Mouse (Mus musculus): ENCODE results near the gene Eif4e1b. TPM values are rescaled to one million over a fixed set of nuclear protein-coding genes. Genes with fewer than 3 reads are reported as not detected.
A peak's percentile ranks its signal among the peaks of the same experiment; 100 is the strongest.

The Eif4e1b gene
- not detected in 2 replicates for polyA plus RNA-seq (2016; fragmentation: Nextera tagmentation; extraction: Ambion mirVana)

GRCm38 (mm10) chr13:54783698-54784097, at the start of gene Eif4e1b:
TSS of gene Eif4e1b (plus strand) at chr13:54783998.
- no peak for ATAC-seq (ENCODE audit: insufficient number of reproducible peaks, insufficient read depth, low FRiP score, low TSS enrichment, low read depth)
- 80% methylated on average over 4 of the region's 4 CpGs for WGBS
- Histone ChIP-seq H3K4me2 (no peak within 1 kb of the TSS), H3K4me1 (replicated peaks) (no peaks in the 10 kb centered on the region), H3K4me3 (replicated peaks) (no peak within 1 kb of the TSS), H3K27ac (no peak within 1 kb of the TSS), H3K36me3 (no peaks in the 10 kb centered on the region), H3K9me3 (no peaks in the 10 kb centered on the region), H3K27me3 (peaks cover 24% of the 10 kb centered on the region), H3K9ac (replicated peaks) (no peak within 1 kb of the TSS)

GRCm38 (mm10) chr13:54736931-54737330, 46.9 kb upstream of the Eif4e1b start:
- ATAC-seq (ENCODE audit: insufficient number of reproducible peaks, insufficient read depth, low FRiP score, low TSS enrichment, low read depth): no peak
- no peak overlapping the region for H3K27ac ChIP-seq
- no peaks in the 10 kb centered on the region for H3K9me3 ChIP-seq
- H3K4me3 ChIP-seq (replicated peaks): peak overlapping the region; percentile 43
- H3K9ac ChIP-seq (replicated peaks): 0 out of 2 replicates have a peak overlapping the region, but pooled peaks have one; percentile 44
- 21% methylated on average over 3 of the region's 3 CpGs for WGBS
- peak overlapping the region; percentile 74 for H3K4me2 ChIP-seq
- H3K27me3 ChIP-seq: peaks cover 81% of the 10 kb centered on the region
- H3K4me1 ChIP-seq (replicated peaks): peaks cover 13% of the 10 kb centered on the region
- H3K36me3 ChIP-seq: no peaks in the 10 kb centered on the region

GRCm38 (mm10) chr13:54737488-54738212, 46.1 kb upstream of the Eif4e1b start:
- H3K27me3 ChIP-seq: peaks cover 81% of the 10 kb centered on the region

GRCm38 (mm10) chr13:54738213-54738601, 45.6 kb upstream of the Eif4e1b start:
- Histone ChIP-seq H3K9ac (replicated peaks) (peak overlapping the region; percentile 44; the same call in 1 of the 2 replicates), H3K27me3 (peaks cover 79% of the 10 kb centered on the region), H3K27ac (no peak overlapping the region), H3K4me3 (replicated peaks) (peak overlapping the region; percentile 43), H3K36me3 (no peaks in the 10 kb centered on the region), H3K9me3 (no peaks in the 10 kb centered on the region), H3K4me1 (replicated peaks) (peaks cover 13% of the 10 kb centered on the region), H3K4me2 (peak overlapping the region; percentile 74)
- WGBS: 4% methylated on average over 33 of the region's 34 CpGs
- ATAC-seq (ENCODE audit: insufficient number of reproducible peaks, insufficient read depth, low FRiP score, low TSS enrichment, low read depth): no peak

More at GRCm38 (mm10) chr13:54737488-54738212, 46.1 kb upstream of the Eif4e1b start:
- peak; percentile 48; the same call in 1 of the 2 replicates for ATAC-seq (ENCODE audit: insufficient number of reproducible peaks, insufficient read depth, low FRiP score, low TSS enrichment, low read depth)
- H3K27ac ChIP-seq: no peak overlapping the region
- H3K4me2 ChIP-seq: peak overlapping the region; percentile 74
- no peaks in the 10 kb centered on the region for H3K9me3 ChIP-seq
- peaks cover 13% of the 10 kb centered on the region for H3K4me1 ChIP-seq (replicated peaks)
- H3K9ac ChIP-seq (replicated peaks): peak overlapping the region; percentile 44
- H3K4me3 ChIP-seq (replicated peaks): peak overlapping the region; percentile 43
- 1% methylated on average over 86 of the region's 87 CpGs for WGBS
- H3K36me3 ChIP-seq: no peaks in the 10 kb centered on the region

DNA sequence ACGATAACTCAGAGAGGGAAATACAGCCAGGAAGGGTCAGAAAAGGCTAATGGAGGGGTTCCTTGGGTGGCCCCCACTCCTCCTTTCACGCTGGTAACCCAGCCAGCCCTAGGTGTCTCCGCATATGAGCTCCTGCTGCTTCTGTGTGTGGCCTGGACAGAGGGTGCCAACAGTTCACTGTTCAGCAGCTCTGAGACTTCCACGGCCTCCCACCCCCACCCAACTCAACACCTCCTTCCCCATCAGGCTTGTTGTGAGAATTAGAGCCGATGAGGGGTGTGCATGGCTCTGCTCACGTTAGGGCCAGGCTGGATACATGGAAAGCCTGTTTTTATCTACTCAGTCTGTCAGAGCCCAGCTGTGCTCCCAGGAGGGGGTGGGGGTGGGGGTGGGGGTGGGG, 37.7 kb upstream of the Eif4e1b start:
- H3K36me3 ChIP-seq: no peaks in the 10 kb centered on the region
- H3K4me3 ChIP-seq (replicated peaks): no peak overlapping the region
- H3K9ac ChIP-seq (replicated peaks): no peak overlapping the region
- 37% methylated on average over 6 of the region's 6 CpGs for WGBS
- ATAC-seq (ENCODE audit: insufficient number of reproducible peaks, insufficient read depth, low FRiP score, low TSS enrichment, low read depth): no peak
- H3K27ac ChIP-seq: no peak overlapping the region
- H3K9me3 ChIP-seq: no peaks in the 10 kb centered on the region
- no peak overlapping the region for H3K4me2 ChIP-seq
- H3K4me1 ChIP-seq (replicated peaks): peaks cover 10% of the 10 kb centered on the region; the same call in 1 of the 2 replicates
- peaks cover 69% of the 10 kb centered on the region for H3K27me3 ChIP-seq

DNA sequence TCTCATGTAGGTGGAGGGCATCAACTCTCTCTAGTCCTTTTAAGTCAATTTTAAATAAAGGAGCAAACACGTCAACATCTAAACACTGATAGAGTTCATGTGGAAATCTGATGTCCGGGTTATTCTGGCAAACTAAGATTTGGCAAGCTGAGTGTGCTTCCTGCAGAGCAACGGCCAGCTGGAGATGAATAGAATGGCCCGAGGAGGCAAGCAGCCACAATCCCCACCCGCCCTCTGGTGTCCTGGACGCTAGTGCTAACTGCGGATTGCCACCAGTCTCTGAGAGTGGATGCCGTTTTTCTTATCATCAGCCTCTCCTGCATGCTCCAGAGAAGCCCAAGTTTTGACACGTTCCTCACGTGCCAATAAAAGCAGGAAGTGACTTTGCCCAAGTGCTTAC, 36.9 kb upstream of the Eif4e1b start:
- WGBS: 54% methylated on average over 10 of the region's 10 CpGs
- Histone ChIP-seq H3K27ac (no peak overlapping the region), H3K27me3 (peaks cover 72% of the 10 kb centered on the region), H3K4me3 (replicated peaks) (no peak overlapping the region), H3K9me3 (no peaks in the 10 kb centered on the region), H3K36me3 (no peaks in the 10 kb centered on the region), H3K9ac (replicated peaks) (no peak overlapping the region), H3K4me2 (no peak overlapping the region), H3K4me1 (replicated peaks) (peaks cover 10% of the 10 kb centered on the region; the same call in 1 of the 2 replicates)
- ATAC-seq (ENCODE audit: insufficient number of reproducible peaks, insufficient read depth, low FRiP score, low TSS enrichment, low read depth): no peak

GRCm38 (mm10) chr13:54748190-54748589, 35.6 kb upstream of the Eif4e1b start:
- Histone ChIP-seq H3K36me3 (no peaks in the 10 kb centered on the region), H3K4me3 (replicated peaks) (no peak overlapping the region), H3K9me3 (no peaks in the 10 kb centered on the region), H3K4me1 (replicated peaks) (peaks cover 10% of the 10 kb centered on the region; the same call in 1 of the 2 replicates), H3K27ac (no peak overlapping the region), H3K9ac (replicated peaks) (no peak overlapping the region), H3K4me2 (no peak overlapping the region), H3K27me3 (peaks cover 76% of the 10 kb centered on the region)
- ATAC-seq (ENCODE audit: insufficient number of reproducible peaks, insufficient read depth, low FRiP score, low TSS enrichment, low read depth): no peak
- WGBS: 88% methylated on average over 8 of the region's 8 CpGs

DNA sequence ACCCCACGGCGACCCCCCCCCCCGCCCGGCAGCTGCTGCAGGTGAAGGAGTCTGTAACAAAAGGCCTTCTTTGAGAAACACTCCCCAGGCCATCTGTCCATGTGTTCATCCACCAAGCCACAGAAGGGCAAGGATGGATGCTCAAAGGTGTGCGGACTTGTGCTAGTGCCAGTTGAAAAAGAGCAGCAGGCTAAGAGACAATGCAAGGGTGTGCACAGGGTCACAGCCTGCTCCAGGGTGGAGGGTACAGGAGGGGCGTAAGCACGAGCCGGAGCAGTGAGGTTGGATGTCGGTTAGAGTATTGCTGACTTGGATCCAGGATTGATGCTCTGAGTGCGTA, 35.1 kb upstream of the Eif4e1b start:
- Histone ChIP-seq H3K36me3 (no peaks in the 10 kb centered on the region), H3K4me3 (replicated peaks) (peak overlapping the region; percentile 57; the same call in 1 of the 2 replicates), H3K4me2 (peak overlapping the region; percentile 89), H3K9me3 (no peaks in the 10 kb centered on the region), H3K27me3 (peaks cover 81% of the 10 kb centered on the region), H3K9ac (replicated peaks) (no peak overlapping the region), H3K27ac (no peak overlapping the region), H3K4me1 (replicated peaks) (peaks cover 10% of the 10 kb centered on the region; the same call in 1 of the 2 replicates)
- 51% methylated on average over 10 of the region's 10 CpGs for WGBS
- no peak for ATAC-seq (ENCODE audit: insufficient number of reproducible peaks, insufficient read depth, low FRiP score, low TSS enrichment, low read depth)

- no peak overlapping the region for H3K27ac ChIP-seq
- WGBS: 2% methylated on average over 63 of the region's 100 CpGs
- H3K9me3 ChIP-seq: no peaks in the 10 kb centered on the region
- 0 out of 2 replicates have a peak, but pooled peaks have one; percentile 49 for ATAC-seq (ENCODE audit: insufficient number of reproducible peaks, insufficient read depth, low FRiP score, low TSS enrichment, low read depth)
- no peak overlapping the region for H3K9ac ChIP-seq (replicated peaks)
- no peaks in the 10 kb centered on the region for H3K36me3 ChIP-seq
- H3K4me1 ChIP-seq (replicated peaks): peaks cover 10% of the 10 kb centered on the region; the same call in 1 of the 2 replicates
- peak overlapping the region; percentile 89 for H3K4me2 ChIP-seq
- H3K27me3 ChIP-seq: peaks cover 85% of the 10 kb centered on the region
- peak overlapping the region; percentile 57 for H3K4me3 ChIP-seq (replicated peaks)
Observed at GRCm38 (mm10) chr13:54749061-54749863, 34.5 kb upstream of the Eif4e1b start.

DNA sequence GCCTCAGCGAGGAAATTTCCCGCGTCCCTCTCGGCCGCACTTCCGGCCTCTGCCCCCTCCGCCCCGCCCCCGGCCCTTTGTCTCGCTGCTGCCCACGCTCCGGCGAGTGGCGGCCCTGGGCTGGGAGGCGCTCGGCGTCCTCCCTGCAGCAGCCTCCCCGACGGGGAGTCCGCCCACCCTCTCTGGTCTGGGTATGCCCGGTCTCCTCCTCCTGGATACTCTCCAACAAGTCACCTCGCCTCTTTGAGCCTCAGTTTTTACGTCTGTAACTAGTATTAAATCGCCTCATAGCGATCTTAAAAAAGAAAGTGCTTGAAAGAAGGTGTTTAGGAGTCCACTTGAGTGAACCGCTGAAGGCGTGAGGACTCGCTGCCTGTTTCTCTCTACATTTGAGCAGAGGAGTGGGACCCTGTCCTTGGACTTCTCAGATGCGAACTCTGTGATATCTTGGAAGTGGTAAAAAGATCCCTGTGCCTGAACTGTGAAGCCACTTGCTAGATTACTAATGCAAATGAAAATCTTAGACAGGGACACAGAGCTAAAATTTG, 33.9 kb upstream of the Eif4e1b start, which contains the start of gene Gprin1:
TSS of gene Gprin1 (minus strand) at position 11 of the 548 bp plus-strand sequence.
- WGBS: 3% methylated on average over 29 of the region's 29 CpGs
- peaks cover 85% of the 10 kb centered on the region for H3K27me3 ChIP-seq
- no peak within 1 kb of the TSS for H3K9ac ChIP-seq (replicated peaks)
- peaks cover 10% of the 10 kb centered on the region; the same call in 1 of the 2 replicates for H3K4me1 ChIP-seq (replicated peaks)
- H3K4me3 ChIP-seq (replicated peaks): peak within 1 kb of the TSS; percentile 57
- ATAC-seq (ENCODE audit: insufficient number of reproducible peaks, insufficient read depth, low FRiP score, low TSS enrichment, low read depth): no peak
- no peaks in the 10 kb centered on the region for H3K9me3 ChIP-seq
- H3K4me2 ChIP-seq: peak within 1 kb of the TSS; percentile 89
- no peak within 1 kb of the TSS for H3K27ac ChIP-seq
- H3K36me3 ChIP-seq: no peaks in the 10 kb centered on the region

DNA sequence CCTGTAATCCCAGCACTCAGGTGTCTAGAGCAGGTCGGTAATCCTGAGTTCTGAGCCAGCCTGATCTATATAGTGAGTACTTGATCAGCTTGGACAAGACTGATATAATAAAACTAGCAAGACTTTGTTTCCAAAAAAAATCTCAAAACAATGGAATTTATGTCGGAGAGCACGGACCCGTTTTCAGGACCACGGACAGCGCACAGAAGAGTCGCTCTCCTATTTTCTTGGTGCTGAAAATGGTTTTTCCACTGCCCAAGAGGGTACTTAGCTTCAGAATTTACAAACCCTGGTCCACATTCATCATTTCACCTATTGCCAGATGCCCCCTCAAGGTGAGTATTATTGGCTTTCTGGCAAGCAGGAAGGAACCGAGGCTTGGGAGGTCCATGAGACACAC, 33.1 kb upstream of the Eif4e1b start:
- Histone ChIP-seq H3K4me2 (no peak overlapping the region), H3K27me3 (peaks cover 88% of the 10 kb centered on the region), H3K4me1 (replicated peaks) (peaks cover 10% of the 10 kb centered on the region; the same call in 1 of the 2 replicates), H3K27ac (no peak overlapping the region), H3K4me3 (replicated peaks) (no peak overlapping the region), H3K36me3 (no peaks in the 10 kb centered on the region), H3K9ac (replicated peaks) (no peak overlapping the region), H3K9me3 (no peaks in the 10 kb centered on the region)
- no peak for ATAC-seq (ENCODE audit: insufficient number of reproducible peaks, insufficient read depth, low FRiP score, low TSS enrichment, low read depth)
- 1% methylated on average over 8 of the region's 8 CpGs for WGBS

Measured in limb, embryonic 12.5 days (tissue).